Mouse (Mus musculus) embryonic facial prominence, embryonic 10.5 days (tissue): ENCODE data around the gene Col15a1. TPM values are rescaled to one million over a fixed set of nuclear protein-coding genes. Genes with fewer than 3 reads are reported as not detected.
A peak's percentile ranks its signal among the peaks of the same experiment; 100 is the strongest.

Experiments
- DNase-seq: peaks from one replicate; pipeline ENCODE4 v3.0.0-alpha.2; 2017; ENCODE audit warnings: low spot score
- H3K27ac ChIP-seq: fragments of 300-500 bp; sonication (generic); replicated peaks from 2 replicates; pipeline ENCODE4 v1.5.1; 2016; ENCODE audit warnings: mild to moderate bottlenecking
- H3K27me3 ChIP-seq: fragments of 300-500 bp; sonication (generic); replicated peaks from 2 replicates; pipeline ENCODE4 v1.6.1; 2016; ENCODE audit warnings: low read depth, mild to moderate bottlenecking; ENCODE audit not compliant: poor library complexity, severe bottlenecking
- H3K36me3 ChIP-seq: fragments of 300-500 bp; sonication (generic); replicated peaks from 2 replicates; pipeline ENCODE4 v1.6.1; 2016; ENCODE audit warnings: mild to moderate bottlenecking, moderate library complexity
- H3K4me1 ChIP-seq: fragments of 300-500 bp; sonication (generic); 2 replicates; pipeline ENCODE4 v1.6.1; 2016
- H3K4me3 ChIP-seq: fragments of 300-500 bp; sonication (generic); 2 replicates; pipeline ENCODE4 v1.5.1; 2016; ENCODE audit warnings: mild to moderate bottlenecking, moderate library complexity
- H3K9me3 ChIP-seq: fragments of 300-500 bp; sonication (generic); 2 replicates; pipeline ENCODE4 v1.6.1; 2016; ENCODE audit warnings: mild to moderate bottlenecking
- WGBS: fragments of 180-500 bp; shearing (Covaris S2); methylation state at CpG from one replicate; pipeline ENCODE4 v1.1.7; 2016; 5-methylcytosine and 5-hydroxymethylcytosine counted together
- polyA plus RNA-seq: library from polyadenylated mRNA; unstranded; fragments of >200 nt; fragmentation: Nextera tagmentation; extraction: Ambion mirVana; gene quantifications from 2 replicates; pipeline ENCODE4 v1.2.1, GENCODE M21; 2016

Col15a1 gene
- polyA plus RNA-seq, 1 experiment from 2014 or later = 8.1 TPM

DNA sequence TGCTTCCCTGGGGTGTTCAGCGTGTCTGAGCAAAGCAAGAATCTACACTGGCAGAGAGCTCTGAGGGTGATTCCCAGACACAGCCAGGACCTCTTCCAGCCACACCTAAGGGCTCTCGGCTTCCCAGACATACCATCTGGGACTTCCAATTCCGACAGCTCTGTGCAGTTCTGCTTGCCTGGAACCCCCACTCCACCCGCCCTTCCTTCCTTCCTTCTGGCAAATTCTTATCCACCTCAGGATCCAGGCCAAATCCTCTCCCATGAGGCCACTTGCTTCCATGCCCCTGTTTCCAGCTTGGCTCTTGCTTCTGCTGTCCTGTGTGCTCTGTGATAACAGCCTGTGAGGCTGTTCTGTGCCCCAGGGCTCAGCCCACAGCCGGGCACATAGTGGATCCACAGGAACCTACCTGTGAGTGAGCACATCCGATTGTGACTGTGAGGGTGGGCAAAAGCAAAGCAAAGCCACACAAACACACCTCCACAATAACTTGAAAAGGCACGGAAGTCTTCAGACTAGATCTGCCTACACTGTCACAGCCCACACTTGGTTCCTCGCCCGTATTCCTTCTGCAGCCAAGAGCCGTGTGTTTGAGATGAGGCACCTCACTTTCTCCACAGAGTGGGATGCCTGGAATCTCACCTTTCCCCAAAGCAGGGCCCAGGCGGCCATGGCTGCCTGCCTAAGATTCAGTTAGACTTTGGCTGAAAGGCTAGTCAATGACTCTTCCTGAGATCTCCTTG lies 43.9 kb downstream of the Col15a1 start:
- no peaks in the 10 kb centered on the region for H3K36me3 ChIP-seq
- H3K9me3 ChIP-seq = 0 out of 2 replicates have a peak, but pooled peaks cover 5% of the 10 kb centered on the region
- DNase-seq = no peak
- peaks cover 9% of the 10 kb centered on the region for H3K4me1 ChIP-seq
- no peak overlapping the region for H3K4me3 ChIP-seq
- no peaks in the 10 kb centered on the region for H3K27me3 ChIP-seq
- no peak overlapping the region for H3K27ac ChIP-seq
- 90% methylated on average over 11 of the region's 11 CpGs for WGBS

DNA sequence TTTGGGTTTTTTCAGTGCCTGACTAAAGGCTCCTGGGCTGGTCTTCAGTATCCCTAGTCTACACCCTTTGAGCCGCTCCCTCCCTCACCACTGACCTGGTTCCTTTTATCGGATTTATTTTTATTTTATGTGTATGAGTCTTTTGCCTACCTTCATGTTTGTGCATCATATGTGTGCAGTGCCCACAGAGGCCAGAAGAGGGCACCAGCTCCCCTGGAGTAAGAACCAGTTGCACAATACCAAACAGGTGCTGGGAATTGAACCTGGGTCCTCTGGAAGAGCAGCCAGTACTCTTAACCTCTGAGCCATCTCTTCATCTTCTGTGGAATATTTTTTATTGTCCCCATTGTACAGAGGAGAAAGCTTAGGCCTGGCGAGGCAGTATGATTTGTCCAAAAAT lies 44.7 kb downstream of the Col15a1 start:
- Histone ChIP-seq H3K27me3 (no peaks in the 10 kb centered on the region), H3K9me3 (0 out of 2 replicates have a peak, but pooled peaks cover 5% of the 10 kb centered on the region), H3K27ac (no peak overlapping the region), H3K4me1 (peaks cover 3% of the 10 kb centered on the region; the same call in 1 of the 2 replicates), H3K36me3 (no peaks in the 10 kb centered on the region), H3K4me3 (no peak overlapping the region)
- no peak for DNase-seq
- 95% methylated on average over 3 of the region's 3 CpGs for WGBS

DNA sequence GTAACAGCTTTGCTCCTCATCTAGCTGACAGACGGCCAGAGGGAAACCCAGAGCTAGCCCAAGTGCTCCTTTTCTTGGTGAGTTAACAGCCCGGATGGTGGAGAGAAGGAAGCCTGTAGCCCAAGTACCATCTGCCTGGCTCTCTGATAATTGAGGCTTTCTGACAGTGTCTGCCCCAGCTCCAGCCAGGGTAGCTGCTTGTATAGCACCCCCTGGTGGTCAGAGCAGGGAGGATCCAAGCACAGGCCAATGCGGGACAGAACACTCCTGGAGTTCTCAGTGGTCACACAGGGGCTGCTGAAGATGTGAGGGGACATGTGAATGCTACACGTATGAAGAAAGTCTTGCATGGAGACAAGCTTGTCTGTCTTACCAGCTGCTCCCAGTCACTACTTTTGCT lies 47.7 kb downstream of the Col15a1 start:
- H3K36me3 ChIP-seq = no peaks in the 10 kb centered on the region
- H3K4me3 ChIP-seq = no peak overlapping the region
- H3K4me1 ChIP-seq = no peaks in the 10 kb centered on the region
- 34% methylated on average over 4 of the region's 4 CpGs for WGBS
- DNase-seq = peak; percentile 80
- H3K27ac ChIP-seq = no peak overlapping the region
- H3K27me3 ChIP-seq = no peaks in the 10 kb centered on the region
- 0 out of 2 replicates have a peak, but pooled peaks cover 5% of the 10 kb centered on the region for H3K9me3 ChIP-seq

DNA sequence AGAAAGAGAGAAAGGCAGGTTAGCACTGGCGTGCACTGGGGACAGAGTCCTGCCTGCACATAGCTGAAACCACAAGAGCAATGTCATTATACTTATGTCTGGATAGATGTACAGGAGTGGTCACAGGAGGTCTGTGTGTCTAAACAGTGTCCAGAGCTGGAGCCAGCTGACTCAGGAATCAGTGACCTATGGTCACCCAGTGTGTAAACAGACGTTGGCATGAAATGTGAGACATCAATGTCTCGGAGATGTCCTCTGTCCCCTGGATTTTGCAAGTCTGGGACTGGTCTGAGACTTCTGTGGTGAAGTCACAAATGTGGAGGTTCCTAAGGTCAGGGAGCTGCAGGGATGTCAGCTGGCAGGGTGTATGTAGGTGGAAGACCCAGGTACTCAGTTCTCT lies 50.2 kb downstream of the Col15a1 start:
- Histone ChIP-seq H3K36me3 (no peaks in the 10 kb centered on the region), H3K9me3 (no peaks in the 10 kb centered on the region), H3K27me3 (no peaks in the 10 kb centered on the region), H3K4me3 (no peak overlapping the region), H3K4me1 (no peaks in the 10 kb centered on the region), H3K27ac (no peak overlapping the region)
- whole genome bisulfite sequencing = 59% methylated on average over 3 of the region's 3 CpGs
- no peak for DNase-seq

DNA sequence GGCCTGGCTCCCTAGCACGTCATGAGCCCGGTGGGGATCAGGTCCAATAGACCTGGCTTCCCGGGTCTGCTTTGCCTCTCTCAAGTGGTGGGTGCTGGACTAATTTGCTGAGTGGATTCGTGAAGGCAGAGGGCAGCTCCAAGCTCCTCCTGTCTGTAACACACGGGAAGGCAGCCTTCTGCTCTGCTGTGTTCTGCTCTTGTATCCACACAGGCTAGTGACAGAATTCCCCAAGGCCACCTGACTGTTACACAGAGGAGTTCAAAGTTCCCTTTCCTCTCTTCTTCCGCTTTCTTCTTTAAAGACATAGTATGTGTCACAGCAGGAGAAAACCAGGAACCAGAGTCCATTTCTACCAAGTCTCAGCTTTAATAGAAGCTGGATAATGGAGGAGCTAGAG lies 53.1 kb downstream of the Col15a1 start:
- no peak for DNase-seq
- Histone ChIP-seq H3K4me3 (no peak overlapping the region), H3K9me3 (no peaks in the 10 kb centered on the region), H3K4me1 (no peaks in the 10 kb centered on the region), H3K36me3 (no peaks in the 10 kb centered on the region), H3K27me3 (no peaks in the 10 kb centered on the region), H3K27ac (no peak overlapping the region; the same call in 1 of the 2 replicates)
- 77% methylated on average over 6 of the region's 6 CpGs for WGBS

DNA sequence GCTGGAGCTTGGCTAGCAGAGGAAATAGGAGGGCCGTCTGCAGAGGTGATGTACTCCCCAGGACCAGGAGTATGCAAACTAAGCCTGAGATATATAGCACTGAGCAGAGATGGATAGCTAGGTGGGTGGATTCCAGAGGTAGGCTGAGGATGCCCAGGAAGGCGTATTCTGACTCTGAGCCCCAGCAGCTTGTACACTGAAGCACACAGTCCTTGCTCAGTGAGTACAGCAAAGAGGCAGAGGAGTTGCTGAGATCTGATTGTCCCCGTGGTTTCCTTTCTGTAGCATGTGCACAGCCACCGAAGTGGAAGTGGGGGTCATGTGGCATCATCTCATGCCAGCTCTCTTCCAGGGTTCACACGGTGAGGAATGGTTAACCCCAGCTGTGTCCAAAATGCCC lies 54.0 kb downstream of the Col15a1 start:
- Histone ChIP-seq H3K4me1 (no peaks in the 10 kb centered on the region), H3K27me3 (no peaks in the 10 kb centered on the region), H3K4me3 (no peak overlapping the region), H3K36me3 (no peaks in the 10 kb centered on the region), H3K9me3 (no peaks in the 10 kb centered on the region), H3K27ac (no peak overlapping the region)
- WGBS = 78% methylated on average over 5 of the region's 5 CpGs
- DNase-seq = no peak

DNA sequence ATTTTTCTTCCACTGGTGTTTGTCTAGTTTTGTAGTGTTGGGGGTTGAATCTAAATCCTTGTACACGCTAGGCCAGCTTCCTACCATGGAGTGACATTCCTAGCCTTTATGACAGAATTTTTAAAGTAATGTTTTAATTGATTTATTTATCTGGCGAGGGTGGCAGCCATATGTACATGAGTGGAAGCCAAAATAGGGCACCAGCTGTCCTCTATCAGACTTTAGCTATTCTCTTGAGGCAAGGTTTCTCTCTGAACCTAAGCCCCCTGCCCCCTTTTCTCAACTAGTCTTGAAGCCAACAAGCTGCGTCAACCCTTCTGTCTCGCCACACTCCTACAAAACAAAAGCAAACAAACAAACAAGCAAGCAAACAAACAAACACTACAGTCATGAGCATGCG lies 57.6 kb downstream of the Col15a1 start:
- Histone ChIP-seq H3K27ac (no peak overlapping the region), H3K4me1 (0 out of 2 replicates have a peak, but pooled peaks cover 3% of the 10 kb centered on the region), H3K27me3 (no peaks in the 10 kb centered on the region), H3K9me3 (no peaks in the 10 kb centered on the region), H3K4me3 (no peak overlapping the region), H3K36me3 (no peaks in the 10 kb centered on the region)
- DNase-seq = no peak
- 80% methylated on average over 5 of the region's 5 CpGs for WGBS

DNA sequence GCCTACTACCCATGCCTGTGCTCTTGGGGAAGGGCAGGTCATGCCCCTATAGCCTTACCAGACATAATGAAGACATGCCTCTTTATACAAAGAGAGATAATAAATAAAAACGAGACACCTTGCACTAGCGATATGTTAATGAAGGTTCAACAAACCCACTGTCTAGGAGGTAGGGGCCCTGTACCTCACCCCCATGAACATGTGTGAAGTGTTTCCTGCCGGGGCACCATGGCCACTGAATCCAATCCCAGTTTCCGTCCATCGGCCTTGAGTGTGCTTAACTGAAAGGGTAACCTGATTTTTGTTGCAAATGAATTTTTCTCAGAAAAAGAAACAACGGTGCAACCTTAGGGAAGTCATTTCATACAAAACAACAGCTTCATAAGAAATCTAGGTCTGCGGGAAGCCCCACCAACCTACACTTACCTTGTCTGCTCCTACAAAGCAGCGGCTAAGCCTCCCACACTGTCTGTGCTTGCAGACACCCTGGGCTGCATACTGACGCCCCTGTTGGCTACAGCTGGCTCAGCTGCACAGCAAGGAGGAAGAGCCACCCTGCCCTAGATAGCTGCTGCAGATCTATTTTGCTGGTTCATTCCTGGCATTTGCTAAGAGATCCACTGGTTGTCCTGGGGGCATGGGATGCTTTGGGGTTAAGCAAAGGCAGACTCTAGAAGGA lies 64.6 kb downstream of the Col15a1 start:
- Histone ChIP-seq H3K27me3 (no peaks in the 10 kb centered on the region), H3K4me1 (peaks cover 22% of the 10 kb centered on the region), H3K36me3 (no peaks in the 10 kb centered on the region), H3K4me3 (no peak overlapping the region), H3K27ac (no peak overlapping the region), H3K9me3 (no peaks in the 10 kb centered on the region)
- DNase-seq = no peak
- 83% methylated on average over 9 of the region's 9 CpGs for WGBS

DNA sequence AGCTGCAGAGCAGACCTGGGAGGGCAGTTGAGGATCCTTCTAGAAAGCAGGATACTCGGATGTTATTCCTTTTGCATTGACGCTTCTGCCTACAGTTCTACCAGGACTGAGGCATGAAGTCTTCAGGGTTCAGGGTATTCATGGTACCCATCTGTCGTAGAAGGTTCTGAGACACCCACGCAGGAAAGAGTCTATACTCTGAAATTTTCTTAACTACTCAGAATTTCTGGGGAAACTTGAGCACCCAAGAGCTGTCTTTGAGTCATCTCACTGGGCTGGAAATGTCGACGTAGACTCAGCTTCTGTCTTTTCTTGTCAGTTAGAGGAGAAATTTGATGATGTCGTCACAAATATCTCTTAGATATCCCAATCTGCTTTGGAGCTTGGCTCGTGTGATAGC lies 65.8 kb downstream of the Col15a1 start:
- no peak for DNase-seq
- Histone ChIP-seq H3K36me3 (no peaks in the 10 kb centered on the region), H3K4me3 (no peak overlapping the region), H3K4me1 (peaks cover 22% of the 10 kb centered on the region), H3K9me3 (no peaks in the 10 kb centered on the region), H3K27me3 (no peaks in the 10 kb centered on the region), H3K27ac (no peak overlapping the region)
- WGBS = 89% methylated on average over 8 of the region's 8 CpGs

DNA sequence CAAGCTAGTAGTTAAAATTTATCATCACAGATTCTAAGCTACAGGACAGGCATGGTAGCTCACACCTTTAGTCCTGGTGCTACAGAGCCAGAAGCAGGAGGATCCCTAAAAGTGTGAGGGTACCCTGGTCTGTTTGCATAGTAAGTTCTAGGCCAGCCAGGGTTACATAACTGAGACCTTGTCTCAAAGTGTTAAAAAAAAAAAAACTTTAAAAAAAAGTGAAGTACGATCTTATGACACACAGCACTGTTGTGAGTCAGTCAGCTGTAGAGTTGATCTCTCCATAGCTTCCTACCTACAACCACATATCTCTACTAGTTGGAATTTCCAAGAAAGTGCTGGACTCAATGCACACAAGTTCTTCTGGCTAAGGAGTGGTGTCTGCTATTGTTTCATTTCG lies 67.0 kb downstream of the Col15a1 start:
- Histone ChIP-seq H3K9me3 (no peaks in the 10 kb centered on the region), H3K27me3 (no peaks in the 10 kb centered on the region), H3K27ac (no peak overlapping the region), H3K4me3 (no peak overlapping the region), H3K36me3 (no peaks in the 10 kb centered on the region), H3K4me1 (peaks cover 28% of the 10 kb centered on the region)
- no peak for DNase-seq
- 93% methylated on average over 2 of the region's 2 CpGs for WGBS

DNA sequence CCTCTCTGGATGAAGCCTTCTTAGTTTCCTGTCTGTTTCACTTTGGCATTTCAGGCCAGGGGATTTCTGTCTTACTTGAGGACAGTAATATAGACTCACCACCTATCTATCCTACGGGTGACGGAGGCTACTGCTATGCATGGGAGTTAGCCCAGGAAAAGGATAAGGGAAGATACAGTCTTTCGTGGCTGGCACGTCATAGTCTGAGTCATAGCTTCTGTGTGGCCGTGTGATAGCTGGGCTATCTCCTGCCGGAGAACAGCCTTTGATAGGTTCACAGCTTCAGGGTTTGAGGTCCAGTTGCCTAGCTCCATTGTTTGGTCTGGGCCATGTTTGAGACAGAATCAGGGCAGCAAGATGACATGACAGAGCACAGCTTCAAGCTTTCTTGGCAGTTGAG lies 70.4 kb downstream of the Col15a1 start:
- Histone ChIP-seq H3K36me3 (no peaks in the 10 kb centered on the region), H3K4me3 (no peak overlapping the region), H3K4me1 (peaks cover 24% of the 10 kb centered on the region), H3K9me3 (no peaks in the 10 kb centered on the region), H3K27me3 (no peaks in the 10 kb centered on the region), H3K27ac (no peak overlapping the region)
- WGBS = 93% methylated on average over 6 of the region's 6 CpGs
- DNase-seq = no peak

DNA sequence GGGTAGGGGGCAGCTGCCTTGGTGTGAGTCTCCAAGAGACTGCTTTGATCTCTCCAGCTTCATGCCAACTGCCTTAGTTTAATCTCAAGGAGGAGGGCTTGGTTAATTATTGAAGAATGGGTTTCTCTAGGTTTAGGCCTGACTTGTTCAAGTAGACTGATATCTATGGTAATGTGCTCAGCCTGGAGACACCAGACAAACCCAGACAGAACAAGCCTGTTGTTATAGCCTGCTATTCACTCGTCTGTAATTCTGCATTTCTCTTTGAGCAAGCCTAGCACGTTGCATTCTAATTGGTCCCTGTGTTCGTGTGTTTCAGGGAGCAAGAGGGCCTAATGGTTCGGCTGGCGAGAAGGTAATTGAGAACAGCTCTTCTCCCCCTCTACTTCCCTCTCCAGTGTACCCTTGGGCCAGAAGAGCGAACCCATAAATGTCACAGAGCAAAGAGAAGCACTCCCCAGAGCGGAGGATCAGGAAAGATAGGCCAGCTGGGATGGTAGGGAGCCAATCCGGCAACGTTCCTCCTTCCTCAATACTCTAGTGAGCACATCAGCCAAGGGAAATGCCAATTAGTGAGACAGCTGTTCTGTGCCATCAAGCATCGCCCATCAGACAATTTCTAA lies 71.2 kb downstream of the Col15a1 start:
- Histone ChIP-seq H3K9me3 (no peaks in the 10 kb centered on the region), H3K27me3 (no peaks in the 10 kb centered on the region), H3K4me1 (peaks cover 24% of the 10 kb centered on the region), H3K4me3 (no peak overlapping the region), H3K27ac (no peak overlapping the region), H3K36me3 (no peaks in the 10 kb centered on the region)
- 68% methylated on average over 10 of the region's 10 CpGs for whole genome bisulfite sequencing
- no peak for DNase-seq

DNA sequence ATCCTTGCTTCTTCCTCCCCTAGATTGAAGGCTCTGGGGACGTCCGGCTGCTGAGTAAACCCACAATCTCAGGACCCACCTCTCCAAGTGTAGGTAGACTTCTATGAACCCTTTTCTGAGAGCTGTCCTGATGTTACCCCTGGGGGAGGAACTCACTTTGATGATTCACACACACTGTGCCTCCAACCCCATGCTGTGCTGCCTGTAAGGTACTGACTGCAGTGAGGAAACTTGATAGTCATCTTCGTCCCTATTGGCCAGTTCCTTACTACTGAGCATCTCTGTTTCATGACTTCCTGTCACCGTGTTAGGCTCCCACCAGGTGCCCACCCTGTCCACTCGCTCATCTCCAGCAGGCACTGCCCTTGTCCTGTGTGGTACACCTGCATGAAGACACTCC lies 72.2 kb downstream of the Col15a1 start:
- no peaks in the 10 kb centered on the region for H3K9me3 ChIP-seq
- no peaks in the 10 kb centered on the region for H3K27me3 ChIP-seq
- no peak for DNase-seq
- peaks cover 33% of the 10 kb centered on the region for H3K4me1 ChIP-seq
- H3K36me3 ChIP-seq = no peaks in the 10 kb centered on the region
- H3K27ac ChIP-seq = no peak overlapping the region
- H3K4me3 ChIP-seq = no peak overlapping the region
- 86% methylated on average over 5 of the region's 5 CpGs for WGBS
